Mouse (Mus musculus): ENCODE results near the gene Cox4i1.

- TF ChIP-seq CTCF (conservative IDR thresholded peaks at IDR 0.05 in 1 of 2, IDR thresholded peaks at IDR 0.05 in 1 of 2; ENCODE audit: low read depth in 2 of 2, low read length in 2 of 2) = no peak
- TF ChIP-seq POLR2A (IDR thresholded peaks at IDR 0.05; ENCODE audit: low read depth, low read length) = no peak
- TF ChIP-seq CHD2 (IDR thresholded peaks at IDR 0.05; ENCODE audit: low read length) = no peak
- TF ChIP-seq EP300 (IDR thresholded peaks at IDR 0.05; ENCODE audit: low read length) = no peak
- no peak for TF ChIP-seq BHLHE40 (IDR thresholded peaks at IDR 0.05; ENCODE audit: low read depth, low read length)
- TF ChIP-seq TBP (conservative IDR thresholded peaks at IDR 0.05; ENCODE audit: low read depth, low read length) = no peak
- no peak for TF ChIP-seq HCFC1 (IDR thresholded peaks at IDR 0.05; ENCODE audit: low read depth, low read length)
- TF ChIP-seq SMC3 (IDR thresholded peaks at IDR 0.05; ENCODE audit: low read depth, low read length) = no peak
- TF ChIP-seq ZKSCAN1 (IDR thresholded peaks at IDR 0.05; ENCODE audit: borderline replicate concordance, low read depth, low read length) = no peak
- no peak for TF ChIP-seq TCF12 (IDR thresholded peaks at IDR 0.05; ENCODE audit: low read depth, low read length)
- TF ChIP-seq MXI1 (IDR thresholded peaks at IDR 0.05; ENCODE audit: low read depth, low read length) = no peak
Observed at GRCm38 (mm10) chr8:120673298-120673697, 5.3 kb downstream of the Cox4i1 start.
